Mouse (Mus musculus) cerebellum, postnatal 25 days (tissue): ENCODE data around the gene Cd248.
A peak's percentile ranks its signal among the peaks of the same experiment; 100 is the strongest.

Experiments used
- DNase-seq, 2 experiments: peaks; one replicate each; pipeline ENCODE4 v3.0.0; 2021; ENCODE audit warnings: mixed read lengths in 2 of 2

The Cd248 gene

GRCm38 (mm10) chr19:5052166-5052822 lies 15.6 kb upstream of the Cd248 start:
- DNase-seq, result peak; percentile 54 to 63

- DNase-seq, result peak; percentile 75 to 82
These were observed 15.0 kb upstream of the Cd248 start for GRCm38 (mm10) chr19:5052853-5053252.

- DNase-seq, result peak; percentile 76 to 88
These were observed 14.0 kb upstream of the Cd248 start for GRCm38 (mm10) chr19:5053909-5054308.

GRCm38 (mm10) chr19:5056251-5056650 lies 11.6 kb upstream of the Cd248 start:
- peak in 1 of 2 experiments; percentile 53 for DNase-seq

- no peak for DNase-seq
These were observed 9.8 kb upstream of the Cd248 start for GRCm38 (mm10) chr19:5057876-5058775.

GRCm38 (mm10) chr19:5058801-5059771 lies 8.8 kb upstream of the Cd248 start:
- DNase-seq, result no peak

- no peak for DNase-seq
These were observed 7.2 kb upstream of the Cd248 start for GRCm38 (mm10) chr19:5060365-5061330.

- no peak for DNase-seq
These were observed 5.8 kb upstream of the Cd248 start for GRCm38 (mm10) chr19:5062041-5062440.

- no peak for DNase-seq
These were observed 5.4 kb upstream of the Cd248 start for GRCm38 (mm10) chr19:5062446-5062845.

- no peak for DNase-seq
These were observed 2.8 kb upstream of the Cd248 start for GRCm38 (mm10) chr19:5065104-5065503.

GRCm38 (mm10) chr19:5067040-5067799 lies 658 bp upstream of the Cd248 start:
- no peak for DNase-seq

GRCm38 (mm10) chr19:5068570-5069234 lies 824 bp downstream of the Cd248 start:
- peak in 1 of 2 experiments; percentile 45 for DNase-seq

GRCm38 (mm10) chr19:5069486-5069885 lies 1.6 kb downstream of the Cd248 start:
- no peak for DNase-seq

GRCm38 (mm10) chr19:5069978-5070377 lies 2.1 kb downstream of the Cd248 start:
- no peak for DNase-seq

- DNase-seq, result no peak
These were observed 3.2 kb downstream of the Cd248 start for GRCm38 (mm10) chr19:5071077-5071476.

GRCm38 (mm10) chr19:5071545-5072369 lies 3.9 kb downstream of the Cd248 start:
- DNase-seq, result peak in 1 of 2 experiments; percentile 60

- no peak for DNase-seq
These were observed 4.6 kb downstream of the Cd248 start for GRCm38 (mm10) chr19:5072389-5073019.

- peak in 1 of 2 experiments; percentile 82 for DNase-seq
These were observed 5.2 kb downstream of the Cd248 start for GRCm38 (mm10) chr19:5073028-5073427.

GRCm38 (mm10) chr19:5073518-5073917 lies 5.6 kb downstream of the Cd248 start:
- no peak for DNase-seq
